Mouse (Mus musculus) gastrocnemius, postnatal 25 days (tissue): ENCODE results near the gene Tsc1. TPM values are rescaled to one million over a fixed set of nuclear protein-coding genes. Genes with fewer than 3 reads are reported as not detected.

Source experiments
- DNase-seq: peaks from one replicate; pipeline ENCODE4 v3.0.0; 2022
- total RNA-seq, 2 experiments: library from RNA; stranded (reverse); gene quantifications; 1 replicate in 1 of 2; 2 replicates in 1 of 2; pipeline ENCODE4 v1.2.3; 2021

Gene Tsc1
- total RNA-seq, 2 experiments from 2014 or later = 26.9 to 32.5 TPM

- no peak for DNase-seq
These were observed 24.7 kb upstream of the Tsc1 start for GRCm38 (mm10) chr2:28616358-28616757.

- DNase-seq = no peak
These were observed 24.2 kb upstream of the Tsc1 start for GRCm38 (mm10) chr2:28616874-28617273.

- no peak for DNase-seq
These were observed 23.2 kb upstream of the Tsc1 start for GRCm38 (mm10) chr2:28617498-28618486.

GRCm38 (mm10) chr2:28618777-28619336 is 22.2 kb upstream of the Tsc1 start:
- no peak for DNase-seq

- no peak for DNase-seq
These were observed 21.7 kb upstream of the Tsc1 start for GRCm38 (mm10) chr2:28619369-28619768.

- no peak for DNase-seq
These were observed 20.5 kb upstream of the Tsc1 start for GRCm38 (mm10) chr2:28620522-28620921.

GRCm38 (mm10) chr2:28621111-28621510 is 19.9 kb upstream of the Tsc1 start:
- no peak for DNase-seq

- no peak for DNase-seq
These were observed 19.3 kb upstream of the Tsc1 start, which contains the start of gene Gfi1b for GRCm38 (mm10) chr2:28621664-28622171. Gfi1b (minus strand) TSS chr2:28621982.

GRCm38 (mm10) chr2:28622521-28623124 is 18.4 kb upstream of the Tsc1 start:
- DNase-seq = no peak

- no peak for DNase-seq
These were observed 16.2 kb upstream of the Tsc1 start for GRCm38 (mm10) chr2:28624870-28625269.

- DNase-seq = no peak
These were observed 15.0 kb upstream of the Tsc1 start for GRCm38 (mm10) chr2:28626038-28626437.

GRCm38 (mm10) chr2:28628053-28628452 is 13.0 kb upstream of the Tsc1 start:
- DNase-seq = no peak

GRCm38 (mm10) chr2:28629911-28630381 is 11.1 kb upstream of the Tsc1 start:
- DNase-seq = no peak

GRCm38 (mm10) chr2:28632626-28633025 is 8.4 kb upstream of the Tsc1 start:
- no peak for DNase-seq

GRCm38 (mm10) chr2:28633136-28633535 is 7.9 kb upstream of the Tsc1 start:
- DNase-seq = no peak

- no peak for DNase-seq
These were observed 5.8 kb upstream of the Tsc1 start for GRCm38 (mm10) chr2:28635199-28635598.

- DNase-seq = no peak
These were observed 3.8 kb upstream of the Tsc1 start for GRCm38 (mm10) chr2:28637106-28637845.

GRCm38 (mm10) chr2:28638352-28638751 is 2.7 kb upstream of the Tsc1 start:
- no peak for DNase-seq

- DNase-seq = no peak
These were observed 2.1 kb upstream of the Tsc1 start for GRCm38 (mm10) chr2:28638886-28639285.

- no peak for DNase-seq
These were observed 1.2 kb upstream of the Tsc1 start for GRCm38 (mm10) chr2:28639794-28640193.

- DNase-seq = no peak
These were observed 460 bp downstream of the Tsc1 start for GRCm38 (mm10) chr2:28641435-28641941.

GRCm38 (mm10) chr2:28643081-28643480 is 2.1 kb downstream of the Tsc1 start:
- DNase-seq = no peak
